Mouse (Mus musculus) CH12F3 (cell line): ENCODE data around the gene Mgrn1.

Experiments
- in situ Hi-C: fragments of 300-500 bp; cut with MboI; formaldehyde crosslinking; loops from 2 replicates; pipeline ENCODE4 v1.14.3; 2020; ENCODE audit warnings: low sequenced_read_pairs

Mgrn1 gene

DNA sequence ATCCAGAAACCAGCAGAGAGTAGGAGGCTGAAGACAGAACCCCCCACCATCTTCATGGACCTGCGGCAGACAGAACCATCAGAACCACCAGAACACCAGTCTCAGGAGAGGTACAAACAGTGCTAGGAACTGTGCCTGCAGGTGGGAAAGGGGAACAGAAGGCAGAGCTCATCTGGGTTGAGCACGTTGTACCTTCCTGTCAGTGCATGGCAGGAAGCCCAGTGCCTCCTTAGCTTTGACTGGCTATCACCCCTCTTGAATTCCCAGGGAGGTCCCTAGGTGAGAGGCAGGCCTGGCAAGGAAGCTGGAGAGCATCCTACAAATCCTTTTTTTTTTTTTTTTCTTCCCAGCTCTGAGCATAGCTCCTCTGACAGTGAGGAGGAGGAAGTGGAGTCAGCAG, 90.1 kb downstream of the Mgrn1 start:
- in situ Hi-C loops, result no loop called here

DNA sequence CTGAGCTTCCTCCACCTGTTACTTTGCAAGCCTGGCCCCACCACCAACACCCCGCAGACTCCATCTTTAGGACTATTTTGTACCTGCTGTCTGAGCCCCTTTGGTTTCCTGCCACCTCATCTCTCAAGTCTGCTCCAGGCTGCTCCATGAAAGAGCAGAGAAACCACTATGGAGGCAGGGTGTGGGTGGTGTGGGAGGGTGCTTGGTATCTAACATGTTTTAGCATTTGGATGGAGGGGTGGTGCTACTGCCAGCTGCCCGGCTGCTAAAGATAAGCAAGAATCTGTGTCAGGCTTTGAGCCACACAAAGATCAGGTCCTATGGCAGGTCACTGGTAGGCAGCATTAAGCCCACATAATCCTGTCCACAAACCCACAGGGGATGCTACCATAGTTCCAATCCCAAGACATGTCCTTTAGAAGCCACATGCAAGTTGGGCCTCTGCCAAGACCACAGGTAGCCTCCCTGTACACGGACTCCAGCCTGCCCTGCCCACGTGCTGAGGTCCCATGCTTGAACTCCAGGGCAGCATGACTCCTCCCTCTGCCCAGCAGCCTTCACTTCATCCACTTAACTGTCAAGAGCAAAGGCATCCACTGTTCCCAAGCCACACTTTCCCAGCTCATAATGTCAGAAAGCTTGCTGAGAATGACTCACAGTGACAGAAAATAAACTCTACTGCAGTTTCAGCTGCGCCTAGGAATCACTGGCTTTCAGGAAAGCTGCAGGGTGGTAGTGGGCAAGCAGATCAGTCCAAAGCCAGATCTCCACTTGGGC, 92.4 kb downstream of the Mgrn1 start:
- in situ Hi-C loops, result no loop called here

DNA sequence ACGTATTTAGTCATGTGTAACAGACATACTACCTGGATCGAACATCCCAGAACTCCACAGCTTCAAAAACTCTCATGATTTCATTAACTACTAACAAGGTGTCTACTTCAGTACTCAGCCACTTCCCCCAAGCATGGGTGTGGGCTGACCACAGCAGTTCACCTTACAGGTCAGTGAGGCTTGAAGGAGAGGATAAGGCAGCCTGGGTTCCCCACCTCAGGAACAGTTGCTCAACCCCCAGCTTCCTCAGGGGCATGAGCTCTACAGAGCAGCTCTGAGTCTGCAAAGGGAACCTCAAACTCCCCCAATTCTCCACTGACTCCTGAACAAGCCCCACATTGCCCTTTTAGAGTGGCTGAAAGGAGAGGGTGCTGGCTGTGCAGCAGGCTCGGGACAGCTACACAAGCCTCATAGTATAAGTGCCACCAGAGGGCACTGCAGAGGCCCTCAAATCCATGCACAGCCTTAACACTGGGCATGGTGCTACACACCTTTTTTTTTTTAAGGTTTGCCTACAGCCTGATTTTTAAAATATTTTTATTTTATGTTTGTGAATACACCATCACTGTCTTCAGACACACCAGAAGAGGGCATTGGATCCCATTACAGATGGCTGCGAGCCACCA, 93.8 kb downstream of the Mgrn1 start:
- in situ Hi-C loops, result no loop called here

DNA sequence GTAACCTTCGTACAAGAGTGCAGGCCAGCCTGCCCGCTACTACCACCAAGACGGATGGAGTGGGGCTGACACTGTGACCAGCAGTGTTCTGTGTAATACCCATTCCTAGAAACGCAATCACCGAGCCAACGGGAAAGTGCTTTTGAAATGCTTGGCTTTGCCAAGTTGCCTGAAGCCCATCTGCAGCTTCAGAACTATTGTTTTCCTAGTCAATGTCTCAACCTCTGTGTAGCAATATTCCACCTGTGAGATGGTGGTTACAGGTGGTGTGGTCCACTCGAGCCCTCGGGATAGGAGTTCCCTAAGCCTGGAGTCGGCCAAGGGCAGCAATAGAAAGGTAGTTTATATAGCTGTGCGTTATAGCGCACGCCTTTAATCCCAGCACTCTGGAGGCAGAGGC, 98.7 kb downstream of the Mgrn1 start:
- in situ Hi-C loops, result no loop called here
